Mouse (Mus musculus): ENCODE measurements at regions not wholly inside any gene's neighbourhood (a gene's known extent, or its start where the extent isn't known, plus 50 kb on each side); places are given as distances from the start of the nearest gene placed in this dataset.

DNA sequence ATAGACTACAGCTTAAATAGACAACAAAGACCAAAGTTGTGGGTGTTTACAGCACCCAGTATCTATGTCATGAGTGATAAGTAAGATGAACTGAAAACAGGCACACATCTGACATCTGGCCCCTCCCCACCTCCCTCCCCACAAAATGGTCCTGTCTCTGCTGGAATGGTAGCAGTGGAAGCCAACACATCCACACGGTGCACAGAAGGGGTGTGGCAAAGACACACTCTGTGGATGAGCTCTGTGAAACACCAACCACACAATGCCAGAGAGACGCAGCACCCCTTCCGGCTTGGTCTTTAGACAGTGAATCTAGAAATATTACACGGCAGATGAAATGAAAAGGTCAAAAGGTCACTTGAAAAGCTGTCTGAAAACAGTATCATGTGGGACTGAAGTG is 85.6 kb downstream of the Fgf18 start:
- Histone ChIP-seq H3K4me2 (no peak overlapping the region), H3K36me3 (ENCODE audit: control insufficient read depth, insufficient read depth, low read length) (no peaks in the 10 kb centered on the region), H3K27me3 (replicated peaks; ENCODE audit: control insufficient read depth, insufficient read depth, low read length) (no peaks in the 10 kb centered on the region), H3K9ac (ENCODE audit: low read depth, low read length) (no peak overlapping the region), H3K4me1 (replicated peaks; ENCODE audit: control insufficient read depth, insufficient read depth, low read length) (no peaks in the 10 kb centered on the region), H3K9me3 (ENCODE audit: control insufficient read depth, low read length) (no peaks in the 10 kb centered on the region), H3K27ac (ENCODE audit: low read depth, low read length) (no peak overlapping the region), H3K4me3 (ENCODE audit: low read depth, low read length) (no peak overlapping the region)
- DNase-seq (ENCODE audit: low spot score) (no peak), ATAC-seq (replicated peaks; ENCODE audit: low FRiP score) (no peak)
- WGBS, result 79% methylated on average over 4 of the region's 4 CpGs

DNA sequence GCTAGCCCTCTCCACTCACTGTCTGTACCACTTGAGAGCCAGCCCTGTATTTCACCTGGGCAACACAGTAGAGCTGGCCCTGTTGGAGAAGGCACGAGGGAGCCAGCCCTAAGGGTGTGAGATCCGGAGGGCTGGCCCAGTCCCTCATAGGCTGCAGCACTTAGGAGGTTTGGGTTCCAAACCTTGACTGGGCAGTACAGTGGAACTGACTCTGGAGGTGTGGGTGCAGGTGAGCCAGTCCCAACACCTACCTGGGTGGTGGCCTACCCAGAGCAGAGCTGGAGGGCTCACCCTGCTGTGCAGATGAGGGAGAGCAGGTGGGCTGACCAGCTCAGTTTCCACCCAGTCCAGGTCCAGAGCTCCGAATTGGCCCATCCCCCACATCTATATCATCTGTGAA is 86.8 kb downstream of the Fgf18 start:
- Histone ChIP-seq H3K9ac (ENCODE audit: low read depth, low read length) (no peak overlapping the region), H3K4me1 (replicated peaks; ENCODE audit: control insufficient read depth, insufficient read depth, low read length) (no peaks in the 10 kb centered on the region), H3K27ac (ENCODE audit: low read depth, low read length) (no peak overlapping the region), H3K27me3 (replicated peaks; ENCODE audit: control insufficient read depth, insufficient read depth, low read length) (no peaks in the 10 kb centered on the region), H3K4me2 (no peak overlapping the region), H3K36me3 (ENCODE audit: control insufficient read depth, insufficient read depth, low read length) (no peaks in the 10 kb centered on the region), H3K4me3 (ENCODE audit: low read depth, low read length) (no peak overlapping the region), H3K9me3 (ENCODE audit: control insufficient read depth, low read length) (no peaks in the 10 kb centered on the region)
- WGBS, result 44% methylated on average over 3 of the region's 3 CpGs
- no peak for ATAC-seq (replicated peaks; ENCODE audit: low FRiP score)
- DNase-seq (ENCODE audit: low spot score), result no peak

GRCm38 (mm10) chr11:33050216-33050615 is 97.0 kb downstream of the Fgf18 start:
- no peak overlapping the region for H3K4me3 ChIP-seq (ENCODE audit: low read depth, low read length)
- H3K36me3 ChIP-seq (ENCODE audit: control insufficient read depth, insufficient read depth, low read length), result no peaks in the 10 kb centered on the region
- 76% methylated on average over 12 of the region's 12 CpGs for WGBS
- no peak overlapping the region for H3K27ac ChIP-seq (ENCODE audit: low read depth, low read length)
- H3K4me2 ChIP-seq, result no peak overlapping the region
- no peaks in the 10 kb centered on the region for H3K9me3 ChIP-seq (ENCODE audit: control insufficient read depth, low read length)
- ATAC-seq (replicated peaks; ENCODE audit: low FRiP score), result no peak
- no peak for DNase-seq (ENCODE audit: low spot score)
- no peaks in the 10 kb centered on the region for H3K27me3 ChIP-seq (replicated peaks; ENCODE audit: control insufficient read depth, insufficient read depth, low read length)
- H3K4me1 ChIP-seq (replicated peaks; ENCODE audit: control insufficient read depth, insufficient read depth, low read length), result no peaks in the 10 kb centered on the region
- H3K9ac ChIP-seq (ENCODE audit: low read depth, low read length), result no peak overlapping the region

DNA sequence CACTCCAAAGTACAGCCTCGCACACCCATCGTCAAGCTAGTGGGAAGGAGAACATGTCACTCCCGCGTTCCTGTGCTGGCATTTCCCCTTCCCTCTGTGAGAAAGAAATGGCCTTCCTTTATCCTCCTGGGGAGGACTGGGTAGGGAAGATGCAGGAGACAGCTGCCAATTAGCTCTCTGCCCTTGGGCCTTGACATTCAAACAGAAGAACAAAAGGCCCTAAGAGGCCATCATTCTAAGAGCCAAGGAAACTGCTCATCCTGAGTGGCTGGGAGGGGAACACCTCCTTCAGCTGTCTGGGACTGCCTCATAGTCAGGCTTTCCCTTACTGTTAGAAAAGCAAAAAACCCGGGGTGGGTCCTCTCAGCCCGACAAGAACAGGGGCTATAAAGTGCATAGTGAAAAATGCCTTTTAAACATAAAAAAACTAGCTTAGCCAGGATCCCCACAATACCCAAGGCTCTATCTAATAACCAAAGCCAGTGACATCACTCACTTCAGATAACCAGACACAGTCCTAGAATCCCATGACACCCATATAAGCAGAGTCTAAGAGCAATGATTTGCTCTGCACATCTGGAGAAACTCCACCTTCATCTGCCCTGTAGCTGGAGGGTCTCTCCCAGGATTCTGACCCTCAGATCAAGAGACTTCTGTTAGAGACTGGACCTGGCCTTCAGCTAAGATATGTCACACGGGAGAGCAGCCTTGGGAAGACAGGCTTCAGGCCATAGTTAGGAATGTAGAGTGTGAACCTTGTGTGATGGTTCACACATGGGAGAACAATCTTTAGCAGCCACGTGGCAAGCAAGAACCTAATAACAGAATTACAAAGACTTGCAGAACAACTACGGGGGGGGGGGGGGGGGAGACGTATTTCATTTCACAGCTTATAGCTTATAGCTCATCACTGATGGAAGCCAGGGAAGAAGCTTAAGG is 107.1 kb downstream of the Fgf18 start:
- Histone ChIP-seq H3K27me3 (replicated peaks; ENCODE audit: control insufficient read depth, insufficient read depth, low read length) (no peaks in the 10 kb centered on the region), H3K36me3 (ENCODE audit: control insufficient read depth, insufficient read depth, low read length) (no peaks in the 10 kb centered on the region), H3K4me1 (replicated peaks; ENCODE audit: control insufficient read depth, insufficient read depth, low read length) (no peaks in the 10 kb centered on the region), H3K9ac (ENCODE audit: low read depth, low read length) (no peak overlapping the region), H3K9me3 (ENCODE audit: control insufficient read depth, low read length) (no peaks in the 10 kb centered on the region), H3K4me2 (no peak overlapping the region), H3K4me3 (ENCODE audit: low read depth, low read length) (no peak overlapping the region), H3K27ac (ENCODE audit: low read depth, low read length) (no peak overlapping the region)
- ATAC-seq (replicated peaks; ENCODE audit: low FRiP score) (no peak), DNase-seq (ENCODE audit: low spot score) (no peak)
- WGBS, result 79% methylated on average over 10 of the region's 10 CpGs

DNA sequence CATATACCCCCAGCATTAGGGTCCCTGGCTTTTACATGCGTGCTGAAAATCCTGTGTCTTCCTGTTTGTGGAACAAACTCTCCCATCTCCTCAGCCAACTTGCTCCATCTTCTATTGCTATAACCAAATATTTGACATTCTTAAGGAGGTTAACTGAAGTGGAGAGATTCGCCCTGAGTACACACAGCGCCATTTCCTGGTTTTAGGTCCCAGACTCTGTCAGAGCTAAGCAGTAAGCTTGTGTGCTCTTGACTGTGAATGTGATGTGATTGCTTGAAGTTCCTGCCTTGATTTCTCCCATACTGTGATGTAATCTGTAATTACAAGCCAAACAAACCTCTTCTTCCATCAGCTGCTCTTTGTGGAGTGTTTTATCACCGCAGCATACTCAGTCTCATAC is 110.8 kb downstream of the Fgf18 start:
- DNase-seq (ENCODE audit: low spot score), result no peak

DNA sequence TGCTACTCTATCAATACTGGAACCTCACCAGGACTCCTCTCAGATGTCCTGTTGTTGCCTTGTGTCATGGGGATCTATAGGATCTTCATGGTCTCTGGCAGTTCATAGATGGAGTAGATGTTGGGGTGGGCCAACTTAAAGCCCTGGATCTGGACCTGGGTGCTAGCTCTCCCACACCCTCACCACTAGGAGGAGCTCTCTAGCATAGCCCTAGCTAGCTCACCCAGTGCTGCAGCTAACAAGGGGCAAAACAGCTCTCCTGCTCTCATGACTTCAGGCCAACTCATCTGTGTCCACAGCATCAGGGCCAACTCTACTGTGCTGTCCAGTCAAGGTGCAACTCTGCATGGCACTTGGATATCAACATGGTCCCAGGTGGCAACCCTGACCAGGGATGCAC is 118.3 kb downstream of the Fgf18 start:
- no peaks in the 10 kb centered on the region for H3K4me1 ChIP-seq (replicated peaks; ENCODE audit: control insufficient read depth, insufficient read depth, low read length)
- H3K4me3 ChIP-seq (ENCODE audit: low read depth, low read length), result no peak overlapping the region
- H3K4me2 ChIP-seq, result no peak overlapping the region
- H3K36me3 ChIP-seq (ENCODE audit: control insufficient read depth, insufficient read depth, low read length), result no peaks in the 10 kb centered on the region
- DNase-seq (ENCODE audit: low spot score) (no peak), ATAC-seq (replicated peaks; ENCODE audit: low FRiP score) (no peak)
- H3K9ac ChIP-seq (ENCODE audit: low read depth, low read length), result no peak overlapping the region
- H3K27ac ChIP-seq (ENCODE audit: low read depth, low read length), result no peak overlapping the region
- H3K9me3 ChIP-seq (ENCODE audit: control insufficient read depth, low read length), result no peaks in the 10 kb centered on the region
- no peaks in the 10 kb centered on the region for H3K27me3 ChIP-seq (replicated peaks; ENCODE audit: control insufficient read depth, insufficient read depth, low read length)

More for the DNA sequence above, 110.8 kb downstream of the Fgf18 start:
- Histone ChIP-seq H3K4me2 (no peak overlapping the region), H3K27me3 (replicated peaks; ENCODE audit: control insufficient read depth, insufficient read depth, low read length) (no peaks in the 10 kb centered on the region), H3K4me1 (replicated peaks; ENCODE audit: control insufficient read depth, insufficient read depth, low read length) (no peaks in the 10 kb centered on the region), H3K27ac (ENCODE audit: low read depth, low read length) (no peak overlapping the region), H3K9me3 (ENCODE audit: control insufficient read depth, low read length) (no peaks in the 10 kb centered on the region), H3K9ac (ENCODE audit: low read depth, low read length) (no peak overlapping the region), H3K4me3 (ENCODE audit: low read depth, low read length) (no peak overlapping the region), H3K36me3 (ENCODE audit: control insufficient read depth, insufficient read depth, low read length) (no peaks in the 10 kb centered on the region)
- 78% methylated on average over 4 of the region's 4 CpGs for WGBS
- ATAC-seq (replicated peaks; ENCODE audit: low FRiP score), result no peak

DNA sequence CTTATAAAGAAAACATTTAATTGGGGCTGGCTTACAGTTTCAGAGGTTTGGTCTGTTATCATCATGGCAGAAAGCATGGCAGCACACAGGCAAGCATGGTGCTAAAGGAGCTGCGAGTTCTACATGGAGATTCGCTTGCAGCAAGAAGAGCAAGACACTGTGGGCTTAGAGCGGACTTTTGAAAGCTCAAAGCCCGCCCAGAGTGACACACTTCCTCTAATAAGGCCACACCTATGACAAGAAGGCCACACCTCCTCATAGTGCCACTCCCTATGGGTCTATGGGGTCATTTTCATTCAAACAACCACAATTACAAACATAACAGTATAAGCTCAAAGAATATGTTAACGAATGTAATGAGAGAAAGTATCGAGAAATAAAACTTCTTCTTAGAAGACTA is 120.1 kb downstream of the Fgf18 start:
- WGBS, result 84% methylated on average over 6 of the region's 6 CpGs
- no peak overlapping the region for H3K4me3 ChIP-seq (ENCODE audit: low read depth, low read length)
- H3K4me2 ChIP-seq, result no peak overlapping the region

GRCm38 (mm10) chr11:33013229-33014185 is 133.7 kb downstream of the Fgf18 start:
- Histone ChIP-seq H3K4me2 (no peak overlapping the region), H3K9me3 (ENCODE audit: control insufficient read depth, low read length) (no peaks in the 10 kb centered on the region), H3K36me3 (ENCODE audit: control insufficient read depth, insufficient read depth, low read length) (no peaks in the 10 kb centered on the region), H3K4me3 (ENCODE audit: low read depth, low read length) (no peak overlapping the region), H3K27ac (ENCODE audit: low read depth, low read length) (no peak overlapping the region), H3K27me3 (replicated peaks; ENCODE audit: control insufficient read depth, insufficient read depth, low read length) (no peaks in the 10 kb centered on the region), H3K9ac (ENCODE audit: low read depth, low read length) (no peak overlapping the region), H3K4me1 (replicated peaks; ENCODE audit: control insufficient read depth, insufficient read depth, low read length) (no peaks in the 10 kb centered on the region)
- no peak for ATAC-seq (replicated peaks; ENCODE audit: low FRiP score)
- no peak for DNase-seq (ENCODE audit: low spot score)
- 79% methylated on average over 17 of the region's 17 CpGs for WGBS

More for the DNA sequence above, 120.1 kb downstream of the Fgf18 start:
- DNase-seq (ENCODE audit: low spot score), result no peak
- no peaks in the 10 kb centered on the region for H3K36me3 ChIP-seq (ENCODE audit: control insufficient read depth, insufficient read depth, low read length)
- H3K27me3 ChIP-seq (replicated peaks; ENCODE audit: control insufficient read depth, insufficient read depth, low read length), result no peaks in the 10 kb centered on the region
- H3K9ac ChIP-seq (ENCODE audit: low read depth, low read length), result no peak overlapping the region
- H3K9me3 ChIP-seq (ENCODE audit: control insufficient read depth, low read length), result no peaks in the 10 kb centered on the region
- no peaks in the 10 kb centered on the region for H3K4me1 ChIP-seq (replicated peaks; ENCODE audit: control insufficient read depth, insufficient read depth, low read length)
- H3K27ac ChIP-seq (ENCODE audit: low read depth, low read length), result no peak overlapping the region
- no peak for ATAC-seq (replicated peaks; ENCODE audit: low FRiP score)
